Mouse (Mus musculus) C2C12 (cell line): ENCODE measurements around the gene Gmds. TPM values are rescaled to one million over a fixed set of nuclear protein-coding genes. Genes with fewer than 3 reads are reported as not detected.

Experiments used
- H3K27me3 ChIP-seq: one replicate; pipeline ENCODE4 v1.6.1; 2011; ENCODE audit not compliant: control insufficient read depth, insufficient read depth, insufficient read length
- H3K36me3 ChIP-seq: one replicate; pipeline ENCODE4 v1.6.1; 2011; ENCODE audit not compliant: control insufficient read depth, insufficient read depth
- H3K4me3 ChIP-seq: one replicate; pipeline ENCODE4 v1.5.1; 2011; ENCODE audit warnings: mild to moderate bottlenecking, control low read depth; ENCODE audit not compliant: poor library complexity, insufficient read depth, severe bottlenecking
- H3K79me2 ChIP-seq: one replicate; pipeline ENCODE4 v1.6.1; 2011; ENCODE audit not compliant: control insufficient read depth, insufficient read depth
- H3K79me3 ChIP-seq: one replicate; pipeline ENCODE4 v1.6.1; 2011; ENCODE audit warnings: low read depth, control low read depth
- H3ac ChIP-seq: one replicate; pipeline ENCODE3; 2011; ENCODE audit warnings: low read depth; ENCODE audit not compliant: control insufficient read depth, insufficient read length
- CEBPB ChIP-seq: IDR thresholded peaks from one replicate; pipeline ENCODE4 v1.6.1; 2011; ENCODE audit warnings: low read depth, mild to moderate bottlenecking, control low read depth, moderate library complexity
- CTCF ChIP-seq: IDR thresholded peaks from one replicate; pipeline ENCODE4 v1.5.1; 2011; ENCODE audit not compliant: control insufficient read depth, insufficient read depth, insufficient read length
- FOSL1 ChIP-seq: IDR thresholded peaks from one replicate; pipeline ENCODE4 v1.8.0; 2011; ENCODE audit warnings: mild to moderate bottlenecking, low read length; ENCODE audit not compliant: poor library complexity, insufficient read depth, severe bottlenecking
- MAX ChIP-seq: IDR thresholded peaks from one replicate; pipeline ENCODE4 v1.6.1; 2011; ENCODE audit warnings: mild to moderate bottlenecking, control low read depth
- MYOD1 ChIP-seq: IDR thresholded peaks from one replicate; pipeline ENCODE4 v1.6.1; 2011; ENCODE audit warnings: low read depth; ENCODE audit not compliant: control insufficient read depth, insufficient read length
- MYOG ChIP-seq: IDR thresholded peaks from one replicate; pipeline ENCODE4 v1.6.1; 2011; ENCODE audit not compliant: control insufficient read depth, insufficient read length; ENCODE audit errors: extremely low read depth
- USF1 ChIP-seq: IDR thresholded peaks from one replicate; pipeline ENCODE4 v1.6.1; 2011; ENCODE audit warnings: low read depth, mild to moderate bottlenecking, control low read depth, moderate library complexity
- polyA plus RNA-seq: library from polyadenylated mRNA; unstranded; fragments of >200 nt; fragmentation: generic; extraction: Trizol; gene quantifications from one replicate; pipeline ENCODE4 v1.2.1, GENCODE M21; 2012; ENCODE audit warnings: missing spikeins

Gene Gmds
- polyA plus RNA-seq, 1 experiment = 21.1 TPM

GRCm38 (mm10) chr13:31830332-31830731 lies 508.2 kb downstream of the Gmds start:
- Histone ChIP-seq H3ac (no peak overlapping the region), H3K27me3 (no peaks in the 10 kb centered on the region), H3K36me3 (no peaks in the 10 kb centered on the region), H3K4me3 (no peak overlapping the region), H3K79me3 (no peaks in the 10 kb centered on the region), H3K79me2 (no peaks in the 10 kb centered on the region)
- no peak for TF ChIP-seq FOSL1

DNA sequence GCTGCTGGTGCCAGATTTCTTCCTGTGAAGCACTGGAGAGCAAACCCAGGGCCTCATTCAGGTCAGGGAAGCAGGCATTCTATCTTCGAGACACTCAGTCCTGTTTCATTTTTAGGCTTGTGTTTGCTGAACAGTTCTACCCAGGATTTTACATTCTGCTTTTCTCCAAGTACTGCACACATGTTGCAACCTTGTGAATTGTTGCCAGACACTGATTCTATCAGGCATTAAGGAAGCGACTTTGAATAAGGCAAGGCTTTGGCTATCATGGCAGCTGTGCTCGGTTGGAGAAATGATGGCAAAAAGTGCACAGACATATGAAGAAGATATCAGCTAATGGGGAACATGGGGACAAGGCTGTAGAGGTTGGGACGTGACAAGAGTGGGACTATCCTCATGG lies 510.1 kb downstream of the Gmds start:
- H3K79me3 ChIP-seq = no peaks in the 10 kb centered on the region
- TF ChIP-seq MYOD1 (no peak), MAX (no peak), MYOG (no peak), USF1 (no peak), CTCF (no peak), FOSL1 (no peak), CEBPB (no peak)
- no peak overlapping the region for H3ac ChIP-seq
- H3K27me3 ChIP-seq = no peaks in the 10 kb centered on the region
- no peaks in the 10 kb centered on the region for H3K36me3 ChIP-seq
- no peak overlapping the region for H3K4me3 ChIP-seq
- H3K79me2 ChIP-seq = no peaks in the 10 kb centered on the region

DNA sequence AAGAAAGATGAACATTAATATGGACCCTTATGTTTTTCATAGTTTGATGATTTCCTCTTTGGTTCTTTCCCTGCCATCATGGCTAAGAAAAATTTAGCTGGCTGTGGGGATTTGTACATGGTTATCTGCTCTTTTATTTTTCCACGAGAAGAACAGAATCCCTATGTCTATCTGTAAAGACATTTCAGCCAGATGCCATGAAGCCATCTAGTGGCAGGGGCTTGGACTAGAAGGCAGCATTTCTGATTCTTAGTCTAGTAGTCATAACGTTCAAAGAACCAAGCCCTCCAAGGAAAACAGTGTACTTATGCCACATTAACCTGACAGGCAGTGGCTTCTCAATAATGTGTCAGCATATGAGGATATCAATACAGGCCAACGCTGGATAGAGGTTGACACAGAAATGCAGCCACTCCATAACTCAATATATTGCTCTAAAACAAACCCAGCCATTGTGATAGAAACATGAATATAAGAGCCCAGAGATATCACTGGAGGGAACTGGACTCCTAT lies 510.7 kb downstream of the Gmds start:
- no peak for TF ChIP-seq MAX
- TF ChIP-seq MYOG = no peak
- TF ChIP-seq CEBPB = no peak
- TF ChIP-seq MYOD1 = no peak
- TF ChIP-seq USF1 = no peak
- TF ChIP-seq FOSL1 = no peak
- no peak for TF ChIP-seq CTCF
- H3K4me3 ChIP-seq = no peak overlapping the region
- H3K27me3 ChIP-seq = no peaks in the 10 kb centered on the region
- no peak overlapping the region for H3ac ChIP-seq
- no peaks in the 10 kb centered on the region for H3K36me3 ChIP-seq
- H3K79me2 ChIP-seq = no peaks in the 10 kb centered on the region
- no peaks in the 10 kb centered on the region for H3K79me3 ChIP-seq

DNA sequence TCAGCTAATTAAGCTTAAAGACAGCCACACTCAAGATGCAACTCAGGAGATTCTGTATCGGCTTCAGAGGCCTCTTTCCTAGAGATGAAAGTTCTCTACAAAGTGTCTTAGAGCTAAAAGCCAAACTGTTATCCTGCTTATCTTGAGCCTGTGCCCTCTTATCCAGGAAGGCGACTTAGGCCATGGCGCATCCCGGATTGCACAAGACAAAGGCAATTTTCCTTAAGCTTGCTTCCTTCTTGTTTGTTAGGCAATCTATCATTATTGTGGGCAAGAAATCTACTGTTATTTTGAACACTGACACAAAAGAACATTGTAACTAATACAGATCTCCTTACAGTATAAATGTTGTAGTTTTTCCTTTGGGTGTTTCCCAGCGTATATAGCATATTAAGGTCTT lies 511.4 kb downstream of the Gmds start:
- Histone ChIP-seq H3K79me3 (no peaks in the 10 kb centered on the region), H3K36me3 (no peaks in the 10 kb centered on the region), H3K4me3 (no peak overlapping the region), H3K79me2 (no peaks in the 10 kb centered on the region), H3ac (no peak overlapping the region), H3K27me3 (no peaks in the 10 kb centered on the region)
- TF ChIP-seq MYOG (no peak), MAX (no peak), CEBPB (peak; percentile 14), FOSL1 (no peak)

DNA sequence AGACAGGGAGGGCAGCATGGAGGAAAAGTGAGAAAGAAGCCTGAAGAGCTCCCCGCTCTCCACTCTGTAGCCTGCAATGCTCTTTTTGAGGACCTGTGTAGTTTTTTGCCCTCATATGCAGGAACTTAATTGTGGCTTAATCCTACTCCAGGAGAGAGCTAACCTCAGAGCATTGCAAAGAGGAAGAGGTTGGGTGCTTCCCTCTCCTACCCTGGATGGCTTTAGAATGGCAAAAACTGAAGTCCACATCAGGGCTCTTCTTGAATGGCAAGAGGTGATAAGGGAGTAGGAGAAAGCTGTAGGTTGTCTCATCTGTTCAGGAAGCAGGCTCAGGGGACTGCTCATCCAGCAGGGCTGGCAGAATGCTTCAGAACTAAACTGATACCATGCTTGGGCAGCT lies 513.4 kb downstream of the Gmds start:
- Histone ChIP-seq H3K4me3 (no peak overlapping the region), H3K79me3 (no peaks in the 10 kb centered on the region), H3K27me3 (no peaks in the 10 kb centered on the region)

DNA sequence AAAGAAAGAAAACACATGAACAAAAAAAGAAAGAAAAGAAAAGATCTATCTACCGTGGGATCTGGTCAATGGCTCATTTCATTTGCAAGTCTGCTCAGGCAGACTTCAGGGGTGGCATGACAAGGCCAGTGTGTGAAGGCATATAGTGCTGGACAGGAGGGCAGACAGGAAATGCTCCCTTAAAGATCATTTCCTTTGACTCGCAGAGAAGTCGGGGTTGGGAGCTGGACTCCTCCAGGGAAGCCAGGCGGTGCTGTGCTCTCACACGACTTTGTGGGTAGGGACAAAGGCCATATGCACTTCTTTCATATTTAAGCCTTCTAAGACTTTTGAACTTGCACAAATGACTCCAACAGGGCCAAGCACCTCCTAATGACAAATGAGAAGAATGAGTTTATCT lies 515.2 kb downstream of the Gmds start:
- no peak for TF ChIP-seq USF1
- TF ChIP-seq MYOD1 = no peak
- no peak for TF ChIP-seq FOSL1
- no peak for TF ChIP-seq CEBPB
- TF ChIP-seq CTCF = no peak
- no peak for TF ChIP-seq MYOG
- TF ChIP-seq MAX = no peak
- no peaks in the 10 kb centered on the region for H3K27me3 ChIP-seq
- no peaks in the 10 kb centered on the region for H3K79me3 ChIP-seq
- H3K36me3 ChIP-seq = no peaks in the 10 kb centered on the region
- no peak overlapping the region for H3K4me3 ChIP-seq
- H3K79me2 ChIP-seq = no peaks in the 10 kb centered on the region
- H3ac ChIP-seq = no peak overlapping the region

More for the DNA sequence above, 513.4 kb downstream of the Gmds start:
- Histone ChIP-seq H3ac (no peak overlapping the region), H3K79me2 (no peaks in the 10 kb centered on the region), H3K36me3 (no peaks in the 10 kb centered on the region)
- no peak for TF ChIP-seq MAX
- no peak for TF ChIP-seq CTCF
- TF ChIP-seq USF1 = no peak
- no peak for TF ChIP-seq MYOG
- TF ChIP-seq CEBPB = no peak
- no peak for TF ChIP-seq FOSL1
- TF ChIP-seq MYOD1 = no peak
